Comparison of ENCODE assay signal across 8 mouse cellular contexts in the genomic region with DNA sequence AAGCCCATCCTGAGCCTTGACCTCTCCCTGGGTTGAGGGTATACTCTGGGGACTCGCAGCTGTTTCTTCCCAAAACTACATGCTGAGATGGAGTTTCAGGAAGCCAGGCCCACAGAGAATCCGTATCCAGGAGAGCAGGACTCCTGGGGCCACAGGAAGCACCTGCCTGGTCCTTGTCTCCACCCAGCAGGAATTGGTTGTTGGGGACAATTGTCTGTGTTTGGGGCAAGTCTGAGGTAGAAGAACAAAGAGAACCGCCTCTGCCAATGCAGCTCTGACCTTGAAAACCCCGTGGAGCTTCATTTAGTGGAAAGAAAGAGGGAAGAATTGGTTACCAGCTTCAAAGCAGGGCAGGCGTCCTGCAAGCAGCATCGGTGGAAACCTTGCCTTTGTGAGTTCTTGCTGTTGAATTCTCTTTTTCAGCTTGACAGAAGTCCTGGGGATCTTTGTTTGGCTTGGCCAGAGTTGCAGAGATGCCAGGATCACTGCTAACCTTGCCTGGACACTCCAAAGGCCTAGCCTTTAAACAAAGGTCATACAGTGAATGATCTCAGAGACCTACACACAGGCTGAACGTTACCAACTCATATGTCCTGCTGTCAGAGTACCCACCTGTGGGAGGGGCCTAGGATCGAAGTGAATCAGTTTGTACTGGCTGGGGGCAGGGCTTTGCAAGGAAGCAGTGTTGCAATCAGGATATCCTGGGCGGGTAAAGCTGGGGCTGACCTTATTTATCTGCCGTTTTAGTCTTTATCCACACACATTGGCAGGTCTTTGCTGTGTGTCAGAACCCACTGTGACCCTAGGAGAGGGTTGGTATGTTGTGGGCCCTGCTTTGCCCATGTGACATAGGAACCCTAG.
DNase-seq lines count a peak whose midpoint lies in the region; ATAC-seq and TF ChIP-seq lines count a peak whose summit lies in the region.

No protein-coding gene starts in this region.

- no peak for ATAC-seq in neural tube, embryonic 13.5 days (ENCODE audit: low read depth)
- peak; percentile 79 for ATAC-seq in common myeloid progenitor, adult 5-6 weeks (replicated peaks; ENCODE audit: low read depth, poor library complexity, severe bottlenecking)
- ATAC-seq in hindbrain, embryonic 13.5 days (ENCODE audit: low FRiP score): no peak
- peak; percentile 83 for ATAC-seq in neutrophil, adult 5-6 weeks (ENCODE audit: extremely low read depth, insufficient number of reproducible peaks, low FRiP score, poor library complexity, severe bottlenecking)

- H3K4me3 ChIP-seq in neural tube, embryonic 13.5 days: no peak overlapping the region
- H3K4me3 ChIP-seq in hindbrain, embryonic 13.5 days: no peak overlapping the region
- H3K4me3 ChIP-seq in liver, adult 2 months (ENCODE audit: insufficient read depth, low read depth, low read length): no peak overlapping the region

- H3K4me1 ChIP-seq in neural tube, embryonic 13.5 days (replicated peaks): peaks cover 99% of the 10 kb centered on the region
- peaks cover 98% of the 10 kb centered on the region for H3K4me1 ChIP-seq in hindbrain, embryonic 13.5 days (replicated peaks)
- peaks cover 21% of the 10 kb centered on the region for H3K4me1 ChIP-seq in liver, adult 2 months (ENCODE audit: control insufficient read depth, insufficient read depth, low read length)

- TF ChIP-seq POLR2A in liver, adult 2 months (IDR thresholded peaks at IDR 0.05; ENCODE audit: extremely low read depth, insufficient read depth, low read length): no peak

- WGBS in neural tube, embryonic 13.5 days: 21% methylated on average over 10 of the region's 10 CpGs
- WGBS in hindbrain, embryonic 13.5 days: 19% methylated on average over 10 of the region's 10 CpGs
- 16% methylated on average over 10 of the region's 10 CpGs for WGBS in liver, adult 2 months

- no peak for TF ChIP-seq CTCF in liver, adult 2 months (IDR thresholded peaks at IDR 0.05; ENCODE audit: low read depth, low read length)

- H3K9ac ChIP-seq in neural tube, embryonic 13.5 days: no peak overlapping the region
- 0 out of 2 replicates have a peak overlapping the region, but pooled peaks have one; percentile 35 for H3K9ac ChIP-seq in hindbrain, embryonic 13.5 days
- no peak overlapping the region for H3K9ac ChIP-seq in liver, adult 2 months (ENCODE audit: low read depth, low read length)

- H3K27me3 ChIP-seq in neural tube, embryonic 13.5 days: no peaks in the 10 kb centered on the region
- H3K27me3 ChIP-seq in hindbrain, embryonic 13.5 days: no peaks in the 10 kb centered on the region
- no peaks in the 10 kb centered on the region for H3K27me3 ChIP-seq in liver, adult 2 months (ENCODE audit: control insufficient read depth, insufficient read depth, low read length)

- H3K9me3 ChIP-seq in neural tube, embryonic 13.5 days: no peaks in the 10 kb centered on the region
- H3K9me3 ChIP-seq in hindbrain, embryonic 13.5 days: no peaks in the 10 kb centered on the region

- no peak overlapping the region for H3K4me2 ChIP-seq in neural tube, embryonic 13.5 days
- no peak overlapping the region for H3K4me2 ChIP-seq in hindbrain, embryonic 13.5 days

- peak overlapping the region; percentile 84 for H3K27ac ChIP-seq in neural tube, embryonic 13.5 days (replicated peaks)
- peak overlapping the region; percentile 87 for H3K27ac ChIP-seq in hindbrain, embryonic 13.5 days
- peak overlapping the region; percentile 62 for H3K27ac ChIP-seq in liver, adult 2 months (replicated peaks; ENCODE audit: insufficient read depth, low read depth, low read length)

- H3K36me3 ChIP-seq in neural tube, embryonic 13.5 days: no peaks in the 10 kb centered on the region
- H3K36me3 ChIP-seq in hindbrain, embryonic 13.5 days: no peaks in the 10 kb centered on the region
- no peaks in the 10 kb centered on the region for H3K36me3 ChIP-seq in liver, adult 2 months (ENCODE audit: control insufficient read depth, insufficient read depth, low read length)

- H3K79me2 ChIP-seq in liver, adult 2 months (ENCODE audit: control insufficient read depth, insufficient read depth, low read length): no peaks in the 10 kb centered on the region

- no peak for DNase-seq in neural tube, embryonic 10.5 days (ENCODE audit: extremely low spot score, low spot score)
- peak; percentile 85 for DNase-seq in liver, adult 2 months (ENCODE audit: extremely low read depth, low read depth, low spot score)
- DNase-seq in gastrocnemius, adult 18-20 months (ENCODE audit: low spot score): no peak
- no peak for DNase-seq in frontal cortex, postnatal 14 days (ENCODE audit: low spot score in 2 of 2)

Comparison
In these comparisons a context has a peak if more than half of its experiments do, and no peak if none do; other contexts are left out.
1. ATAC-seq: peak in common myeloid progenitor, adult 5-6 weeks (single experiment) and neutrophil, adult 5-6 weeks (single experiment); none in neural tube, embryonic 13.5 days (single experiment) and hindbrain, embryonic 13.5 days (single experiment).
2. Peak in every context shown above with its lines, with median percentiles within 50 percentile points of each other: H3K27ac ChIP-seq.